Mouse (Mus musculus) E14TG2a.4 (cell line): Measurements from ENCODE around the gene Prss8.

Experiments used
- CTCF ChIP-seq: conservative IDR thresholded peaks from 2 replicates; pipeline ENCODE4 v1.5.1; 2014; ENCODE audit warnings: low read length
- NANOG ChIP-seq: IDR thresholded peaks from 2 replicates; pipeline ENCODE4 v1.6.1; 2014; ENCODE audit warnings: borderline replicate concordance, low read length, mixed read lengths
- POU5F1 ChIP-seq: IDR thresholded peaks from 2 replicates; pipeline ENCODE4 v1.6.1; 2014; ENCODE audit warnings: low read length, borderline replicate concordance

GRCm38 (mm10) chr7:127923714-127924113, 6.2 kb downstream of the Prss8 start:
- TF ChIP-seq CTCF (no peak), POU5F1 (no peak), NANOG (no peak)
